Mouse (Mus musculus) liver, adult 2 months (tissue): ENCODE measurements at regions not wholly inside any gene's neighbourhood (a gene's known extent, or its start where the extent isn't known, plus 50 kb on each side); places are given as distances from the start of the nearest gene placed in this dataset.
"Not testable (repeated sequence)": the region's sequence is repeated elsewhere in the genome, so short reads cannot be mapped to it uniquely, and the experiment has no call there.

ENCODE experiments used
- DNase-seq: peaks from one replicate; pipeline ENCODE4 v3.0.0-alpha.2; 2011; ENCODE audit warnings: low read depth, low spot score; ENCODE audit errors: extremely low read depth
- H3K27ac ChIP-seq: fragments of 200-500 bp; replicated peaks from 2 replicates; pipeline ENCODE4 v1.5.1; 2012; ENCODE audit warnings: low read depth, mild to moderate bottlenecking, control low read depth, inconsistent platforms, low read length; ENCODE audit not compliant: insufficient read depth
- H3K27me3 ChIP-seq: fragments of 200-500 bp; 2 replicates; pipeline ENCODE4 v1.6.1; 2012; ENCODE audit warnings: mild to moderate bottlenecking, moderate library complexity, low read length, inconsistent platforms; ENCODE audit not compliant: control insufficient read depth, insufficient read depth
- H3K36me3 ChIP-seq: fragments of 200-500 bp; 2 replicates; pipeline ENCODE4 v1.6.1; 2012; ENCODE audit warnings: low read length, inconsistent platforms; ENCODE audit not compliant: control insufficient read depth, insufficient read depth
- H3K4me1 ChIP-seq: fragments of 200-500 bp; 2 replicates; pipeline ENCODE4 v1.6.1; 2011; ENCODE audit warnings: low read length; ENCODE audit not compliant: control insufficient read depth, insufficient read depth
- H3K4me3 ChIP-seq: fragments of 200-500 bp; 2 replicates; pipeline ENCODE4 v1.5.1; 2011; ENCODE audit warnings: low read depth, mild to moderate bottlenecking, control low read depth, low read length, moderate library complexity; ENCODE audit not compliant: insufficient read depth
- H3K79me2 ChIP-seq: fragments of 200-500 bp; 2 replicates; pipeline ENCODE4 v1.6.1; 2012; ENCODE audit warnings: inconsistent platforms, mild to moderate bottlenecking, low read length, moderate library complexity; ENCODE audit not compliant: control insufficient read depth, insufficient read depth
- H3K9ac ChIP-seq: fragments of 200-500 bp; 2 replicates; pipeline ENCODE4 v1.6.1; 2012; ENCODE audit warnings: low read depth, mild to moderate bottlenecking, control low read depth, inconsistent platforms, low read length
- CTCF ChIP-seq: fragments of 200-500 bp; IDR thresholded peaks from 2 replicates; pipeline ENCODE4 v1.5.1; 2011; ENCODE audit warnings: low read depth, low read length, control low read depth
- POLR2A ChIP-seq: fragments of 200-500 bp; IDR thresholded peaks from 2 replicates; pipeline ENCODE4 v1.6.1; 2011; ENCODE audit warnings: low read length, control low read depth; ENCODE audit not compliant: insufficient read depth; ENCODE audit errors: extremely low read depth
- WGBS: fragments of 180-500 bp; shearing (Covaris S2); methylation state at CpG from one replicate; pipeline ENCODE4 v1.1.7; 2018; 5-methylcytosine and 5-hydroxymethylcytosine counted together

DNA sequence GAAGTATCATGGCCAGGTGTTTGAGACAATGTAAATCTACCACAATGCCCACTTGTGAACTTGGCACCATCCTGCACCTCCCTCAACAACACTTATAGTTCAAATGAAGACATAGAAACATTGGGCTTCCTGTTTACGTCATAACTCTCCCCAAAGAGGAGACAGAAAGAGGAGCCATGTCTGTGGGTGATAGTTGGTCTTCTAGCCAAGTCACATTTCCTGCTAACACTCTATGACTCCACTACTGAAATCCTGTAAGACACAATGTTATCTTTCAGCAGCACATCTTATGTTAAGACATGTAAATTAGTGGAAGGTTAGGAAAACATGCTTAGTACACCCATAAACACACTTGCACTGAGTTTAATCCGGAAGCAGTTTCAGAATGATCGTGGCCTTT is 451.4 kb downstream of the Dad1 start:
- Histone ChIP-seq H3K4me3 (no peak overlapping the region), H3K4me1 (no peaks in the 10 kb centered on the region), H3K79me2 (no peaks in the 10 kb centered on the region), H3K36me3 (no peaks in the 10 kb centered on the region), H3K9ac (no peak overlapping the region), H3K27ac (no peak overlapping the region), H3K27me3 (no peaks in the 10 kb centered on the region)
- TF ChIP-seq CTCF, result no peak
- no peak for TF ChIP-seq POLR2A
- 78% methylated on average over 3 of the region's 3 CpGs for WGBS
- DNase-seq, result no peak

DNA sequence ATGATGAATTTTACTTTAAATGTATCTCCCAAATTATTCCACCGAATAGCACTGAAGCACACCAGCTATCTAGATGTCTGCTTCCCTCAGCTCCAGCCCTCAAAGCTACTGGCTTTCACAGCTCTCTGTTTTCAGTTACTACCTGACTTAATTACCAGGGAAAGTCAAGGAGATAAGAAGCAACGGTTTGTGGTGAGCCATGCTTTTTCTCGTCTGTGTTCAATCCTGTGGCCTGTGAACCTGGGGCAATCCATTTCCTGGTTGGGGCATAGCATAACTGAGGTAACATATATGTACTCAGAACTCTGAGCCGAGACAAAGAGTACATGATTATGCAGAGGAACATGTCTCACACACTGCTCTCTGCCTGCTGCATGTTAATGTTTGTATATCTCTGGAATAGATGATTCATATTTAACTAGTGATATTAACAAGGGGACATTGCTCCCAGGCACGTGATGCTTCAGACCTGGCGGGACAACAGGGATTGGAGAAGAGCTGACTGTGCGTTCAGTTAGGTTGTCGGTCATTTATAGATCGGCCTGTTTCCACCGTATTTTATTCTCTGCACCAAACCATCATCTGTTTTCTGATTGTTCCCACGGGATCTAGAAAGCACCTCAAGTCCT is 453.3 kb downstream of the Dad1 start:
- no peak overlapping the region for H3K27ac ChIP-seq
- H3K9ac ChIP-seq, result no peak overlapping the region
- H3K4me1 ChIP-seq, result no peaks in the 10 kb centered on the region
- no peaks in the 10 kb centered on the region for H3K36me3 ChIP-seq
- 75% methylated on average over 11 of the region's 11 CpGs for WGBS
- H3K4me3 ChIP-seq, result no peak overlapping the region
- no peak for DNase-seq
- H3K27me3 ChIP-seq, result no peaks in the 10 kb centered on the region
- H3K79me2 ChIP-seq, result no peaks in the 10 kb centered on the region
- TF ChIP-seq POLR2A, result no peak

DNA sequence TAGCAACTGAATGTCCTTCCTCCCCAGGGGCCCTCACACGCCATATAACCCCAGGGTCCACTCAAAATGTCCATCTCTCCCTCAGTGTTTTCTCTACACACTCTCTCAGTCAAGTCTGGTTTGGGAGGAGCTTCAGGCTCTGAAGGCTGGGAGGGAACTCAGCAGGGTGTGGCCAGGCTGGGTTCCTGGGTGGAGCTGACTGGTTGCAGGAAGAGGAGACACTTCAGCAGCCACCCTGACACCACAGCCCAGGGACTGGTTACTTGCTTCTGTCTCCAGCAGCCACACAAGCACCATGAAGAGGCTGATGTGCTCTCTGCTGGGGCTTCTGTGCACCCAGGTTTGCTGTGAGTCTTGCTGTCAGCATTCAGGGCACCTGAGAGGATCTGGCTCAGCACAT is 458.7 kb downstream of the Dad1 start:
- not testable (repeated sequence) for H3K79me2 ChIP-seq, DNase-seq, H3K4me1 ChIP-seq, H3K36me3 ChIP-seq, H3K4me3 ChIP-seq, H3K27ac ChIP-seq, H3K9ac ChIP-seq, H3K27me3 ChIP-seq
- WGBS, result 68% methylated on average over 1 of the region's 1 CpGs

DNA sequence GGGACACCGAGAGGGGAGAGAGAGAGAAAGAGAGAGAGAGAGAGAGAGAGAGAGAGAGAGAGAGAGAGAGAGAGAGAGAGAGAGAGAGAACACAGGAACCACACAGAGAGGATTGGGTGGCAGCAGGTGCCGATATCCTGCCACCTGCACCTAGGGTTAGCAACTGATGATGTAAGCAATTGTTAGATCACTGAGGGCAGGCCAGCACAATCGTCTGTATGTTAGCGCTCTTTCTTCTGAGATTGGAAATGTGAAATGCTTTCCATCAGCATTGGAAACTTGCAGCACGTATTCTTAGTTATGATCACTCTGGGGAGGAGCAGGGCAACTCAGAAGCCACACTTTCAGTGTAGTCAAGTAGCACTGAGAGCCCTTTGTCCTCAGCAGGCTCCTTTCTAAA is 459.4 kb downstream of the Dad1 start:
- Histone ChIP-seq H3K4me1 (no peaks in the 10 kb centered on the region), H3K9ac (no peak overlapping the region), H3K79me2 (no peaks in the 10 kb centered on the region), H3K4me3 (no peak overlapping the region), H3K27me3 (no peaks in the 10 kb centered on the region), H3K27ac (no peak overlapping the region), H3K36me3 (no peaks in the 10 kb centered on the region)
- TF ChIP-seq POLR2A, result no peak
- no peak for TF ChIP-seq CTCF
- DNase-seq, result no peak
- WGBS, result 79% methylated on average over 5 of the region's 5 CpGs

DNA sequence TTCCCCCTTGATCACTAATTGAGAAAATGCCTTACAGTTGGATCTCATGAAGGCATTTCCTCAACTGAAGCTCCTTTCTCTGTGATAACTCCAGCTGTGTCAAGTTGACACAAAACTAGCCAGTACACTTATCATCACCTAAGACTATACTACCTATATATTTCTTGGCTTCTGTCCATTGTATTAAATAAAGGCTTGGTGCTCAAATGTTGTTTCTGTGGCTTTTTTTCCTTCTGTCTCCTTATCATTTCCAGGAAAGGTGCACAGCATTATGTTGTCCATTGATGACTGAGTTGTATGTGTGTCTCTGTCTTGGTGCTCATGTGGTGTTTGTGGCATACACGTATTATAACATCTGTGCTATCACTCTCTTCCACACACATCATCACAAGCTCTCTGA is 461.5 kb downstream of the Dad1 start:
- not testable (repeated sequence) for H3K4me1 ChIP-seq, H3K27ac ChIP-seq, H3K27me3 ChIP-seq, DNase-seq, H3K36me3 ChIP-seq, H3K79me2 ChIP-seq, H3K4me3 ChIP-seq, H3K9ac ChIP-seq
- WGBS, result 83% methylated on average over 1 of the region's 1 CpGs

DNA sequence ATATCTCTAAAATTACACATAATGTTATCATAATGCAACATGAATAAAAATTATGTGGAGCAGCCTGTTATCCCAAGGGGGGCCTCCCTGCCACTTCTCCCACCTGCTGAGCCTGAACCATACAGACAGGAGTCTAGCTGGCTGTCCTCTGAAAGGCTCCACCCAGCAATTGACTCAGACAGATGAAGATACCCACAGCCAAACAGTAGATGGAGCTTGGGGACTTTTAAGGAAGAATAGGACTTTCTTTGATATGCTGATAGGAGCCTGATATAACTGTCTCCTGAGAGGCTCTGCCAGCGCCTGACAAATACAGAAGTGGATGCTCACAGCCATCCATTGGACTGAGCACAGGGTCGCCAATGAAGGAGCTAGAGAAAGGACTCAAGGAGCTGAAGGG is 468.4 kb downstream of the Dad1 start:
- not testable (repeated sequence) for H3K4me3 ChIP-seq, H3K27me3 ChIP-seq, H3K79me2 ChIP-seq, H3K27ac ChIP-seq, H3K36me3 ChIP-seq, H3K4me1 ChIP-seq, DNase-seq, H3K9ac ChIP-seq
- 71% methylated on average over 2 of the region's 2 CpGs for WGBS
